Mouse (Mus musculus): ENCODE results near the gene Dnah3. TPM values are rescaled to one million over a fixed set of nuclear protein-coding genes. Genes with fewer than 3 reads are reported as not detected.

Dnah3 gene
- total and polyA plus RNA-seq, 3 experiments, result 0.22 TPM; not detected in 2

- Histone ChIP-seq H3K9me3 (replicated peaks) (no peaks in the 10 kb centered on the region), H3K27me3 (ENCODE audit: insufficient read depth, low read length) (peaks cover 11% of the 10 kb centered on the region; the same call in 1 of the 2 replicates), H3K4me3 (ENCODE audit: low read depth, low read length) (no peak overlapping the region), H3K36me3 (replicated peaks) (no peaks in the 10 kb centered on the region), H3K4me1 (ENCODE audit: insufficient read depth, low read depth, low read length) (no peaks in the 10 kb centered on the region)
- no peak for ATAC-seq (ENCODE audit: extremely low read depth, insufficient number of reproducible peaks, low FRiP score, poor library complexity, severe bottlenecking)
- DNase-seq (ENCODE audit: low spot score), result no peak
- TF ChIP-seq GATA1 (IDR thresholded peaks at IDR 0.05; ENCODE audit: borderline replicate concordance, low read length), result no peak
- TF ChIP-seq TAL1 (conservative IDR thresholded peaks at IDR 0.05; ENCODE audit: low read depth, low read length), result no peak
- TF ChIP-seq POLR2AphosphoS5 (IDR thresholded peaks at IDR 0.05; ENCODE audit: insufficient replicate concordance, low read depth, low read length), result no peak
- no peak for TF ChIP-seq CTCF (IDR thresholded peaks at IDR 0.05; ENCODE audit: low read depth, low read length)
- TF ChIP-seq GATA2 (IDR thresholded peaks at IDR 0.05; ENCODE audit: borderline replicate concordance, low read depth, low read length), result no peak
Measured at GRCm38 (mm10) chr7:119969320-119969719, 125.8 kb downstream of the Dnah3 start.

GRCm38 (mm10) chr7:119965651-119966395 is 129.3 kb downstream of the Dnah3 start:
- DNase-seq (ENCODE audit: low spot score), result no peak
- ATAC-seq (ENCODE audit: extremely low read depth, insufficient number of reproducible peaks, low FRiP score, poor library complexity, severe bottlenecking), result no peak
- H3K27me3 ChIP-seq (ENCODE audit: insufficient read depth, low read length), result peaks cover 22% of the 10 kb centered on the region

GRCm38 (mm10) chr7:119965205-119965604 is 129.9 kb downstream of the Dnah3 start:
- ATAC-seq (ENCODE audit: extremely low read depth, insufficient number of reproducible peaks, low FRiP score, poor library complexity, severe bottlenecking) (no peak), DNase-seq (ENCODE audit: low spot score) (no peak)
- Histone ChIP-seq H3K27me3 (ENCODE audit: insufficient read depth, low read length) (peaks cover 22% of the 10 kb centered on the region), H3K4me3 (ENCODE audit: low read depth, low read length) (no peak overlapping the region), H3K4me1 (ENCODE audit: insufficient read depth, low read depth, low read length) (no peaks in the 10 kb centered on the region), H3K36me3 (replicated peaks) (no peaks in the 10 kb centered on the region), H3K9me3 (replicated peaks) (no peaks in the 10 kb centered on the region)
- TF ChIP-seq CTCF (IDR thresholded peaks at IDR 0.05; ENCODE audit: low read depth, low read length) (no peak), TAL1 (conservative IDR thresholded peaks at IDR 0.05; ENCODE audit: low read depth, low read length) (no peak), POLR2AphosphoS5 (IDR thresholded peaks at IDR 0.05; ENCODE audit: insufficient replicate concordance, low read depth, low read length) (no peak), GATA1 (IDR thresholded peaks at IDR 0.05; ENCODE audit: borderline replicate concordance, low read length) (no peak), GATA2 (IDR thresholded peaks at IDR 0.05; ENCODE audit: borderline replicate concordance, low read depth, low read length) (no peak)

More at GRCm38 (mm10) chr7:119965651-119966395, 129.3 kb downstream of the Dnah3 start:
- no peak for TF ChIP-seq POLR2AphosphoS5 (IDR thresholded peaks at IDR 0.05; ENCODE audit: insufficient replicate concordance, low read depth, low read length)
- TF ChIP-seq CTCF (IDR thresholded peaks at IDR 0.05; ENCODE audit: low read depth, low read length), result no peak
- no peak for TF ChIP-seq GATA1 (IDR thresholded peaks at IDR 0.05; ENCODE audit: borderline replicate concordance, low read length)
- TF ChIP-seq TAL1 (conservative IDR thresholded peaks at IDR 0.05; ENCODE audit: low read depth, low read length), result no peak
- TF ChIP-seq GATA2 (IDR thresholded peaks at IDR 0.05; ENCODE audit: borderline replicate concordance, low read depth, low read length), result no peak
- no peaks in the 10 kb centered on the region for H3K9me3 ChIP-seq (replicated peaks)
- no peaks in the 10 kb centered on the region for H3K4me1 ChIP-seq (ENCODE audit: insufficient read depth, low read depth, low read length)
- no peaks in the 10 kb centered on the region for H3K36me3 ChIP-seq (replicated peaks)
- H3K4me3 ChIP-seq (ENCODE audit: low read depth, low read length), result no peak overlapping the region

- peaks cover 14% of the 10 kb centered on the region for H3K27me3 ChIP-seq (ENCODE audit: insufficient read depth, low read length)
- no peaks in the 10 kb centered on the region for H3K4me1 ChIP-seq (ENCODE audit: insufficient read depth, low read depth, low read length)
- H3K4me3 ChIP-seq (ENCODE audit: low read depth, low read length), result no peak overlapping the region
- no peaks in the 10 kb centered on the region for H3K36me3 ChIP-seq (replicated peaks)
- no peaks in the 10 kb centered on the region for H3K9me3 ChIP-seq (replicated peaks)
- TF ChIP-seq GATA2 (IDR thresholded peaks at IDR 0.05; ENCODE audit: borderline replicate concordance, low read depth, low read length) (no peak), GATA1 (IDR thresholded peaks at IDR 0.05; ENCODE audit: borderline replicate concordance, low read length) (no peak), TAL1 (conservative IDR thresholded peaks at IDR 0.05; ENCODE audit: low read depth, low read length) (no peak), POLR2AphosphoS5 (IDR thresholded peaks at IDR 0.05; ENCODE audit: insufficient replicate concordance, low read depth, low read length) (no peak), CTCF (IDR thresholded peaks at IDR 0.05; ENCODE audit: low read depth, low read length) (no peak)
- DNase-seq (ENCODE audit: low spot score) (no peak), ATAC-seq (ENCODE audit: extremely low read depth, insufficient number of reproducible peaks, low FRiP score, poor library complexity, severe bottlenecking) (no peak)
Measured at GRCm38 (mm10) chr7:119961107-119961506, 134.0 kb downstream of the Dnah3 start.

- no peak for TF ChIP-seq GATA2 (IDR thresholded peaks at IDR 0.05; ENCODE audit: borderline replicate concordance, low read depth, low read length)
- TF ChIP-seq TAL1 (conservative IDR thresholded peaks at IDR 0.05; ENCODE audit: low read depth, low read length), result no peak
- TF ChIP-seq CTCF (IDR thresholded peaks at IDR 0.05; ENCODE audit: low read depth, low read length), result no peak
- TF ChIP-seq GATA1 (IDR thresholded peaks at IDR 0.05; ENCODE audit: borderline replicate concordance, low read length), result no peak
- TF ChIP-seq POLR2AphosphoS5 (IDR thresholded peaks at IDR 0.05; ENCODE audit: insufficient replicate concordance, low read depth, low read length), result no peak
- Histone ChIP-seq H3K27me3 (ENCODE audit: insufficient read depth, low read length) (peaks cover 13% of the 10 kb centered on the region), H3K4me3 (ENCODE audit: low read depth, low read length) (no peak overlapping the region), H3K36me3 (replicated peaks) (no peaks in the 10 kb centered on the region), H3K9me3 (replicated peaks) (no peaks in the 10 kb centered on the region), H3K4me1 (ENCODE audit: insufficient read depth, low read depth, low read length) (no peaks in the 10 kb centered on the region)
- DNase-seq (ENCODE audit: low spot score) (no peak), ATAC-seq (ENCODE audit: extremely low read depth, insufficient number of reproducible peaks, low FRiP score, poor library complexity, severe bottlenecking) (no peak)
Measured at GRCm38 (mm10) chr7:119960546-119960945, 134.5 kb downstream of the Dnah3 start.

- DNase-seq (ENCODE audit: low spot score), result no peak
- Histone ChIP-seq H3K4me1 (ENCODE audit: insufficient read depth, low read depth, low read length) (no peaks in the 10 kb centered on the region), H3K4me3 (ENCODE audit: low read depth, low read length) (no peak overlapping the region), H3K27me3 (ENCODE audit: insufficient read depth, low read length) (peaks cover 13% of the 10 kb centered on the region; the same call in 1 of the 2 replicates), H3K9me3 (replicated peaks) (no peaks in the 10 kb centered on the region), H3K36me3 (replicated peaks) (no peaks in the 10 kb centered on the region)
- TF ChIP-seq GATA1 (IDR thresholded peaks at IDR 0.05; ENCODE audit: borderline replicate concordance, low read length) (no peak), POLR2AphosphoS5 (IDR thresholded peaks at IDR 0.05; ENCODE audit: insufficient replicate concordance, low read depth, low read length) (no peak), GATA2 (IDR thresholded peaks at IDR 0.05; ENCODE audit: borderline replicate concordance, low read depth, low read length) (no peak)
- ATAC-seq (ENCODE audit: extremely low read depth, insufficient number of reproducible peaks, low FRiP score, poor library complexity, severe bottlenecking), result no peak
Measured at GRCm38 (mm10) chr7:119960006-119960405, 135.1 kb downstream of the Dnah3 start.

Measured in G1E (cell line).